Mouse (Mus musculus) liver, adult 2 months (tissue): ENCODE data around the gene Cgas. TPM values are rescaled to one million over a fixed set of nuclear protein-coding genes. Genes with fewer than 3 reads are reported as not detected.

ENCODE experiments used
- DNase-seq: peaks from one replicate; pipeline ENCODE4 v3.0.0-alpha.2; 2011; ENCODE audit warnings: low read depth, low spot score; ENCODE audit errors: extremely low read depth
- H3K27ac ChIP-seq: fragments of 200-500 bp; replicated peaks from 2 replicates; pipeline ENCODE4 v1.5.1; 2012; ENCODE audit warnings: low read depth, mild to moderate bottlenecking, control low read depth, inconsistent platforms, low read length; ENCODE audit not compliant: insufficient read depth
- H3K27me3 ChIP-seq: fragments of 200-500 bp; 2 replicates; pipeline ENCODE4 v1.6.1; 2012; ENCODE audit warnings: mild to moderate bottlenecking, moderate library complexity, low read length, inconsistent platforms; ENCODE audit not compliant: control insufficient read depth, insufficient read depth
- H3K36me3 ChIP-seq: fragments of 200-500 bp; 2 replicates; pipeline ENCODE4 v1.6.1; 2012; ENCODE audit warnings: low read length, inconsistent platforms; ENCODE audit not compliant: control insufficient read depth, insufficient read depth
- H3K4me1 ChIP-seq: fragments of 200-500 bp; 2 replicates; pipeline ENCODE4 v1.6.1; 2011; ENCODE audit warnings: low read length; ENCODE audit not compliant: control insufficient read depth, insufficient read depth
- H3K4me3 ChIP-seq: fragments of 200-500 bp; 2 replicates; pipeline ENCODE4 v1.5.1; 2011; ENCODE audit warnings: low read depth, mild to moderate bottlenecking, control low read depth, low read length, moderate library complexity; ENCODE audit not compliant: insufficient read depth
- H3K79me2 ChIP-seq: fragments of 200-500 bp; 2 replicates; pipeline ENCODE4 v1.6.1; 2012; ENCODE audit warnings: inconsistent platforms, mild to moderate bottlenecking, low read length, moderate library complexity; ENCODE audit not compliant: control insufficient read depth, insufficient read depth
- H3K9ac ChIP-seq: fragments of 200-500 bp; 2 replicates; pipeline ENCODE4 v1.6.1; 2012; ENCODE audit warnings: low read depth, mild to moderate bottlenecking, control low read depth, inconsistent platforms, low read length
- CTCF ChIP-seq: fragments of 200-500 bp; IDR thresholded peaks from 2 replicates; pipeline ENCODE4 v1.5.1; 2011; ENCODE audit warnings: low read depth, low read length, control low read depth
- POLR2A ChIP-seq: fragments of 200-500 bp; IDR thresholded peaks from 2 replicates; pipeline ENCODE4 v1.6.1; 2011; ENCODE audit warnings: low read length, control low read depth; ENCODE audit not compliant: insufficient read depth; ENCODE audit errors: extremely low read depth
- WGBS: fragments of 180-500 bp; shearing (Covaris S2); methylation state at CpG from one replicate; pipeline ENCODE4 v1.1.7; 2018; 5-methylcytosine and 5-hydroxymethylcytosine counted together
- polyA plus RNA-seq: library from polyadenylated mRNA; depleted of rRNA; stranded (reverse); fragments of >200 nt; gene quantifications from 2 replicates; pipeline ENCODE4 v1.2.3, GENCODE M21; 2012
- total RNA-seq: library from RNA; depleted of rRNA; stranded (reverse); fragments of >200 nt; gene quantifications from 2 replicates; pipeline ENCODE4 v1.2.3, GENCODE M21; 2014

The Cgas gene
- total and polyA plus RNA-seq, 2 experiments, result 0.12 to 0.18 TPM

DNA sequence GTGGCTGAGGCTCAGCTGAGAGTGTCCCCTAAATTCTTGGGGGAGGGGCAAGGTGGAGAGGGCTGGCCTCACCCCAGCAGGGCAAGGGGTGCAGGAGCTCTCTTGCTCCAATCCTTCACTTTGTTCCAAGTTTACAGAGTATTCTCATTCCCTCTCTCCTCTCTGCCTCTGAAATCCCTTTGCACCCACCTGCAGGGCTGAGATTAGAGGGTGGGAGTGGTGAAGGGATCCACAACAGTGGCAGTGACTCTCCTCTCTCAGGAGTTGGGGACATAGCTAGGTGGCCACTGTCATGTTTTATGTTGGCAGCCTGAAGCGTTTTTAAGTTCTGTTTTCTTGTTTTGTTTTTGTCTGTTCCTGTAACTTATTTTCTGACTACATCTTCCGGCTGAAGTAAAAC lies 13.5 kb downstream of the Cgas start:
- Histone ChIP-seq H3K4me3 (no peak overlapping the region), H3K27ac (no peak overlapping the region), H3K79me2 (no peaks in the 10 kb centered on the region), H3K4me1 (no peaks in the 10 kb centered on the region), H3K36me3 (no peaks in the 10 kb centered on the region), H3K9ac (no peak overlapping the region), H3K27me3 (no peaks in the 10 kb centered on the region)
- 70% methylated on average over 2 of the region's 2 CpGs for WGBS
- DNase-seq, result no peak
- no peak for TF ChIP-seq POLR2A
- no peak for TF ChIP-seq CTCF

DNA sequence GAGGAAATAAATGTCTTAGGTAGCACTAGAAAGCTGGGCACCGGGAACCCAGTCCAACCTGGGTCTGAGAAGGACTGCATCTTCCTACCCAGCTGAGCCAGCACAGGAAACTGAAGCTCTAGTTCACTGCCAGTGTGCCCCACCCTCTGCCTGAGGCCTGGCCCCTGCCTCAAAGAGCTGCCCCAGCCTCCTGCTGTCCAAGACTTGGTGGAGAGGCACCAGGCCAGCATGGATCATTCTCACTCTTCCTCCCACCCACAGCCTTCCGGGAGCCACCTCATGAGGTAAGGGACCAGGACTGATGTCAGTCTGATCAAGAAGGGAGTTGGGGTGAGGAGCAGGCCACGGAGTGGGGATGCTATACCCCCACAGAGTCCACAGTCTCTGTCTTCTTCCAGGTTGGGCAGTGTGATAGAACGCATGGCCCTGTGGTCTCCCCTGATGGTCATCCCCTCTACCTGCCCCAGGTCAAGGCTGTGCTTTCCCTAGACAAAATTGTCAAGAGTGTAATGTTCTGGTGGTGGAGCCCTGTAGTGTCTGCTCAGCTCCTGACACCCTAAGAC lies 14.1 kb downstream of the Cgas start:
- no peak overlapping the region for H3K27ac ChIP-seq

DNA sequence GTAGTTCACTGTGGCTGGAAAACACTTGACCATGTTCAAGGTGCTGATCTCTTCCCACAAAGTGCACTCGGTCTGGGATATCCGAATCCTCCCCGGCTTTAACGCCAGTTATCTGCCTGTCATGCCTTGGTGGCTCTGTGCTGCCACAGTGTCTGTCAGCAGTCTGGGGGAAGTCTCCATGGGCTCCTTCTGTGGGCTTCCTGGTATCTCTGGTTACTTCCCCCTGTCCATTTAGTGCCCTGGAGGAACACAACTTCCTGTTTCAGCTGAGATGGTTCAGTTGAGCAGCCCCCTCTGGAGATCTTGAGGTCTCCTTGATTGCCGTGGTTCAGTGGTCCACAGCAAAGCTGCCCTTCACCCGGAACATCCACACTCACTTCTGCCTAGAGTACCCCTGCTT lies 14.9 kb downstream of the Cgas start:
- peak; percentile 11 for DNase-seq
- H3K4me3 ChIP-seq, result no peak overlapping the region

More for the DNA sequence above, 14.1 kb downstream of the Cgas start:
- no peak for DNase-seq
- H3K9ac ChIP-seq, result no peak overlapping the region
- 89% methylated on average over 4 of the region's 4 CpGs for WGBS
- H3K27me3 ChIP-seq, result no peaks in the 10 kb centered on the region
- H3K4me1 ChIP-seq, result no peaks in the 10 kb centered on the region
- no peak overlapping the region for H3K4me3 ChIP-seq
- TF ChIP-seq POLR2A (no peak), CTCF (no peak)
- no peaks in the 10 kb centered on the region for H3K36me3 ChIP-seq
- no peaks in the 10 kb centered on the region for H3K79me2 ChIP-seq

DNA sequence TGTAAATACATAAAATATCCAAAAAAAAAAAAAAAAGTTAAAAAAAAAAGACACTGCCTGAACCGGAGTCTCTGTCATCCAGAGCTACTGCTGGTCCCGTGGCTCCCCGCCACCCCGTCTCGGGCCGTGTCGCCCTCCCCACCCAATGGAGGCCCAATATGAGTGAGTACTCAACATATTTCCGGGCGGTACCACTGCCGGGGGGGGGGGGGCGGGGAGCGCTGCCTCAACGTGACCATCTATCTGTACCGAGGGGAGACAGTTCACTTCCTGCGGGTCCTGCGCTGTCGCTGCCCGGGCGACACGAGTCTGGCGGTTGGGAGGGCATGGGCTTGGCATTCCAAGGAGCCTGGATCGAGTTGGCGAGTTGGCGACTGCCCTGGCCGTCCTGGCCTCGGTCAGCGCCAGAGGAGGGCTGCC lies 15.7 kb downstream of the Cgas start:
- H3K27me3 ChIP-seq, result no peaks in the 10 kb centered on the region
- H3K4me1 ChIP-seq, result no peaks in the 10 kb centered on the region
- H3K4me3 ChIP-seq, result peak overlapping the region; percentile 53; the same call in 1 of the 2 replicates
- TF ChIP-seq CTCF (no peak), POLR2A (no peak)
- no peaks in the 10 kb centered on the region for H3K79me2 ChIP-seq
- no peak for DNase-seq
- H3K27ac ChIP-seq, result no peak overlapping the region
- peak overlapping the region; percentile 51; the same call in 1 of the 2 replicates for H3K9ac ChIP-seq
- no peaks in the 10 kb centered on the region for H3K36me3 ChIP-seq
- 24% methylated on average over 27 of the region's 27 CpGs for whole genome bisulfite sequencing

More for the DNA sequence above, 14.9 kb downstream of the Cgas start:
- Histone ChIP-seq H3K4me1 (no peaks in the 10 kb centered on the region), H3K27me3 (no peaks in the 10 kb centered on the region), H3K27ac (peak overlapping the region; percentile 5; the same call in 1 of the 2 replicates), H3K9ac (no peak overlapping the region), H3K79me2 (no peaks in the 10 kb centered on the region), H3K36me3 (no peaks in the 10 kb centered on the region)
- TF ChIP-seq CTCF, result no peak
- TF ChIP-seq POLR2A, result no peak
- 80% methylated on average over 6 of the region's 6 CpGs for WGBS

DNA sequence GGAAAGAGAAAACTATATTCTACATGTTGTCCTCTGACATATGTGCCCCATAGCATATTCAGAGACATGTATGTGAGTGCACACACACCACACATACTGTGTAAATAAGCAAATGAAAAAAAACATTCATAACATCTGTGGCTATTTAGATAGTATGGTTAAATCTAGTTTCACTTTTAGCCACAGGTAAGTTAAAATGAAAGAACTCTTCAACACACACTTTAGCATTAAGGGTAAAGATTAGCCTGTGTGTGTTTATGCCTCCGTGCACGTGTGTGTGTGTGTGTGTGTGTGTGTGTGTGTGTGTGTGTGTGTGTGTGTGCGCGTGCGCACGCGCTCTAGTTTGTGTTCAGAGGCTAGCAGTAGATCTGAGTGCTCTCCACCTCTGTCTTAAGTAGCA lies 41.4 kb downstream of the Cgas start:
- WGBS, result 86% methylated on average over 7 of the region's 7 CpGs
- no peaks in the 10 kb centered on the region for H3K4me1 ChIP-seq
- no peaks in the 10 kb centered on the region for H3K79me2 ChIP-seq
- no peaks in the 10 kb centered on the region for H3K36me3 ChIP-seq
- H3K27me3 ChIP-seq, result no peaks in the 10 kb centered on the region
- TF ChIP-seq POLR2A (no peak), CTCF (no peak)
- no peak overlapping the region for H3K4me3 ChIP-seq
- DNase-seq, result no peak
- H3K27ac ChIP-seq, result no peak overlapping the region
- H3K9ac ChIP-seq, result no peak overlapping the region

DNA sequence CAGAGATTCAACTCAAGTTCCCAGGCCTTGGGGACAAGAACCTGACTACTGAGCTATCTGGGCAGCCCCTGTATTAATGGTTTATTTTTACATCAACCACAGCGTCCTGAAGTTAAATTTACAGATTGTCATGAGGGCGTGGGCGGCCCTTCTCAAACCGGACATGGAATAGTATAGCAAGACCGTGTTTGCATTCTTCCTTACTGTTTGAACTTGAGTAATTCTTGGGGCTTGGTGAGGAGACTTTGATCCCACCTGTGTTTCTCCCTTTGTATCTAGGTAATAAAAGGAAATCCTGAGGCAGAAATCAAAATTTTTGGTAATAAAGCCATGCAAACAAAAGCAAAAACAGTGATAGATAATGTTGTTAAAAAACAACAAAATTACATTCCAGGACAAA lies 42.5 kb downstream of the Cgas start:
- H3K27ac ChIP-seq, result no peak overlapping the region
- TF ChIP-seq CTCF (no peak), POLR2A (no peak)
- peaks cover 7% of the 10 kb centered on the region for H3K27me3 ChIP-seq
- no peaks in the 10 kb centered on the region for H3K4me1 ChIP-seq
- DNase-seq, result no peak
- no peaks in the 10 kb centered on the region for H3K36me3 ChIP-seq
- no peak overlapping the region for H3K4me3 ChIP-seq
- 78% methylated on average over 5 of the region's 5 CpGs for WGBS
- H3K79me2 ChIP-seq, result no peaks in the 10 kb centered on the region
- no peak overlapping the region for H3K9ac ChIP-seq
